Mouse (Mus musculus): ENCODE data around the gene Sin3a. TPM values are rescaled to one million over a fixed set of nuclear protein-coding genes. Genes with fewer than 3 reads are reported as not detected.
A peak's percentile ranks its signal among the peaks of the same experiment; 100 is the strongest.

Sin3a gene
- polyA plus RNA-seq, 1 experiment from 2014 or later, result 26.0 TPM

DNA sequence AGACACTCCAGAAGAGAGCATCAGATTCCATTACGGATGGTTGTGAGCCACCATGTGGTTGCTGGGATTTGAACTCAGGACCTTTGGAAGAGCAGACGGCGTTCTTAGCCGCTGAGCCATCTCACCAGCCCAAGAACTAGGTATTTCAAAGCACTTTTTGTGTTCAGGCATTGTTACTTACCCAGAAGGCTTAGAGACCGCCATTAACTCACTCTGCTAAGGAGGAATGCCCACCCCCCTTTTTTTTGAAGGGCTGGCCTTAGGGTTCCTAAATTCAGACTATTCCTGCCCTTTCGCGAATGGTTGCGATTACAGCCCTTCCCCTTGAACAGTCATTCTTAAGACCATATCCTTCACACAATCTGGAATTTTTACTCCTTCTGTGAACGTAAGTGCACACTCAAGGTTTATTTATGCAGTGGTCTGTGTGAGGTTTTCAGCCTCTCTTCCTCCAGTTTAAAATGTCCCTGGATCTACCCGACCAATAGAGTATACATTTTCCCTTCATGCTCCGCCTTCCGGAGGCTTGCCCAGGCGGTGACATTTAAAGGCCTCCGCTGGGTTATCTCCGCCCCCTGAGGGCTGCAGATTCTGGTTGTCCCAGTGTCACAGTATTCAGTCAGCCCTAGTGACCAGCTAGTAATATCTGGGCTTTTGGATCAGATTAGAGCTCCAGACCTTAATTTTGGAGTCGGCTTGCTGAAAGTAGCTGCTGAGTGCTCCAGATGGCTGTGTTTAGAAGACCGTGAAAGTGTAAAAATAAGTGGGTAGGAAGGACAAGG, 3.2 kb downstream of the Sin3a start:
- ATAC-seq (ENCODE audit: low FRiP score), result no peak
- WGBS, result 5% methylated on average over 17 of the region's 17 CpGs
- Histone ChIP-seq H3K4me3 (peak overlapping the region; percentile 92), H3K27ac (peak overlapping the region; percentile 97), H3K9me3 (no peaks in the 10 kb centered on the region), H3K4me1 (replicated peaks) (peaks cover 34% of the 10 kb centered on the region), H3K9ac (peak overlapping the region; percentile 74), H3K36me3 (no peaks in the 10 kb centered on the region), H3K4me2 (peak overlapping the region; percentile 94), H3K27me3 (no peaks in the 10 kb centered on the region)

DNA sequence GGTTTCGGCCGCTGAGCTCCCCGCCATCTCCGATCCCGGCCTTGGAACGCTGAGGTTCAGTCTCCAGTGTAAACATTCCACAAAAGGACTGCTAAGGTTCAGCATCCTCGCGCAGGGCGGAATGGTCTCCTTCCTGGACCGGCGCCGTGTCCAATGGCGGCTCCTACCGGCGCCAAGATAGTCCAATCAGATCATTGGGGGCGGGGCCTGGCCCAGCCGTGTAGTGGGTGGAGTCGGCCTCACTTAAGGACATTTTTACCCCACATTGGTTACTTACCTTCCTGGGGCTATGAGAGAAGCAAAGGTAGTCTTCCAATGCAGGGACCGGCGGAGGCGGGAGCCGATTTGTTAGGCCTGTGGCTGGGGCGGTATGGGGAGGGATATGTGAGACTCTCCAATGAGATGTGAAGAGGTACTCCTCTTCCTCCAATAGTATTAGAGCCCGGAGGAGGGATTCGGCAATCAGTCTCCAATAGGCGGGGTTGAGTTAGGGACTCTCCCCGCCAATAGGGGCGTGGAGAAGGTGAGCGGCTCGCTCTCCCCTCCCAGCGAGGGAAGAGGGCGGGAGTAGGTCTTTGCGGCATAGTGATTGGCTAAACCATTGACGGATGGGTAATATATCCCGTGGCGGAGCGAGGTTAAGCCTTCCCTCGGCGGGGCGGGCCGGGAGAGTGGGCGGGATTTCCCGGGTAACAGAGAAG, 4.0 kb downstream of the Sin3a start:
- H3K36me3 ChIP-seq, result no peaks in the 10 kb centered on the region
- ATAC-seq (ENCODE audit: low FRiP score), result peak; percentile 92
- no peaks in the 10 kb centered on the region for H3K9me3 ChIP-seq
- peak overlapping the region; percentile 99 for H3K27ac ChIP-seq
- peaks cover 33% of the 10 kb centered on the region for H3K4me1 ChIP-seq (replicated peaks)
- peak overlapping the region; percentile 92 for H3K4me3 ChIP-seq
- WGBS, result under 1% methylated on average over 43 of the region's 43 CpGs
- H3K4me2 ChIP-seq, result peak overlapping the region; percentile 94
- peak overlapping the region; percentile 91 for H3K9ac ChIP-seq
- H3K27me3 ChIP-seq, result no peaks in the 10 kb centered on the region

DNA sequence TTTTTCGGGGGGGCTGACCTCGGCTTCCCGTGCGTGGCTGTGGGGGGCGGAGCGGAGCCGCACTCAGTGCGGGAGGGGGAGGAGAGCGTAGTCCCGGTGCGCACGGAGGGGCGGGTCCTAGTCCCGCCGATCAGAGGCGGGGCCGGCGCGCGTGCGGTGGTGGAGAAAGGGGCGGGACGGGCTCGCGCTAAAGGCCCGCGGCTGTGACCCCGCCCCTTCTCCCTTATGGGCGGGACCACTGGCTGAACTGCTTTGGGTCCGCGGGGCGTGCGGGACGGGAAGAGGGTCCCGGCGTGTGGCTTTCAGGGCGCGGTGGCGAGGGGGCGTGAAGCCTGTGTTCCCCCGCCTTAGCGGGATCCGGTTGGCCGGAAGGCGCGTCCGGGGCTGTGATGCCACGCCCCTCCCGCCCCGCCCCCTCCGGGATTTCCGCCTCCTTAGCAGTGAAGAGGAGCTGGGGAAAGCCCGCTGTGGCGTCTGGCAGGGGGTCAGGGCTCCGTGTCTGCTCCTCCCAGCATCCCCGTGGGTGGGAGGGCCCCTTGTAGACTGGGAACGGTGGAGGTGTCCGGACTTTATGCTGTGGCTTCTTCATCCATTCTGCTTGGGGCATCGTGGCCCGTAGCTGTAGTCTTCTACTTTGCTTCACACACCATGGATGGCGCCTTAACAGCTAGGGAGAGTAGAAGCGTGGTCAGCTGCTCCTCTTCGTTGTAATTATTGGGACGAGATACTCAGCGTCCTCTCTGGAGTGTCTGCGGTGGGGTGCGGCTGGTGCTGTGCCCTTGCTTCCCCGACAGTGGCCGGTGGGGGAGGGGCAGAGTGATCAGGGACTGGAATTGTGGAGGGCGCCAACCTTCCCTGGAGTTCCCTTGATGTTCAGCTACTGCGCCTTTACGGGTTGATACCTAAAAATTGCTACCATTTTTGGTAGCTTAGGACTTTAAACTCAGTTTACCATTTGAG, 5.1 kb downstream of the Sin3a start:
- WGBS, result under 1% methylated on average over 64 of the region's 72 CpGs
- peak overlapping the region; percentile 99 for H3K27ac ChIP-seq
- no peaks in the 10 kb centered on the region for H3K36me3 ChIP-seq
- no peaks in the 10 kb centered on the region for H3K27me3 ChIP-seq
- peaks cover 26% of the 10 kb centered on the region for H3K4me1 ChIP-seq (replicated peaks)
- H3K4me2 ChIP-seq, result peak overlapping the region; percentile 84
- H3K9ac ChIP-seq, result peak overlapping the region; percentile 91
- peak; percentile 5 for ATAC-seq (ENCODE audit: low FRiP score)
- H3K4me3 ChIP-seq, result peak overlapping the region; percentile 92
- H3K9me3 ChIP-seq, result no peaks in the 10 kb centered on the region

DNA sequence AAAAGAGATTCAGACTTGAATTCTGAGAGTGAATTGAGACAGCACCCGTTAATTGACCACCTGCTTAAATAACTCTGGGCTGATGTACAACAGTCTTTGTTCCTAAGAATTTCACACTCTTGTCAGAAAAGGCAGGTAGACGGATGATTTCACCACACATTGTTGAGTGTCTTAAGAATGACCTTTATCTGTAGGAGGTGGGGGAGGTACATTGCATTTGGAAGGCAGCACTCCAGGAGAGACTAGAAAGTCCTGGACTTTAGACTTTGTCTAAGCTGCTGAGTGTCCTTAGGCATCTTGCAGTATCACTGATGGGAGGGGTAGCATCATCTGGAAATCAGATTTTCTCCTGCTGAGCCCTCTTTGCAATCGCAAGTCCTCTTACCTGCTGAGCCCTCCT, 10.4 kb downstream of the Sin3a start:
- Histone ChIP-seq H3K4me3 (no peak overlapping the region), H3K4me1 (replicated peaks) (peaks cover 8% of the 10 kb centered on the region), H3K27ac (no peak overlapping the region), H3K9ac (no peak overlapping the region), H3K36me3 (peaks cover 10% of the 10 kb centered on the region), H3K27me3 (no peaks in the 10 kb centered on the region), H3K4me2 (no peak overlapping the region), H3K9me3 (no peaks in the 10 kb centered on the region)
- ATAC-seq (ENCODE audit: low FRiP score), result no peak
- 83% methylated on average over 3 of the region's 3 CpGs for WGBS

DNA sequence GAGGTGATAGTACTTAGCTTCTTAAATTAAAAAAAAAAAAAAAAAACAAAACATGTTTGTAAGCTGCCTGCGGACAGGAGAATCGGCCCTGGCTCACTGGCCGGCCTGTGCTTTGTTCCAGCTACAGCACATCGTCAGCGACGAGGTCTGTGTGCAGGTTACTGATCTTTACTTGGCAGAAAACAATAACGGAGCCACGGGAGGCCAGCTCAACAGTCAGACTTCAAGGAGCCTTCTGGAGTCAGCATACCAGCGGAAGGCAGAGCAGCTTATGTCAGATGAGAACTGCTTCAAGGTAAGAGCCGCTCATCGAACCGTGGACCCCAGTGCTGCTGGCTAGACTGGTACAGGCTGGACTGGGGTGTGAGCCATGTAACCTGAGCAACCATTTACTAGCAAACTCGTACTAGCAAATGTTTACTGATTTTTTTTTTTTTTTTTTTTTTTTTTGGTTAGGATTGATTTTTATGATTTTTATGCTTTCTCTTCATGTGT, 45.5 kb downstream of the Sin3a start:
- no peaks in the 10 kb centered on the region for H3K4me1 ChIP-seq (replicated peaks)
- no peaks in the 10 kb centered on the region for H3K27me3 ChIP-seq
- no peak overlapping the region for H3K9ac ChIP-seq
- WGBS, result 91% methylated on average over 13 of the region's 13 CpGs
- no peak overlapping the region for H3K4me3 ChIP-seq
- H3K4me2 ChIP-seq, result no peak overlapping the region
- H3K36me3 ChIP-seq, result peaks cover 87% of the 10 kb centered on the region
- H3K9me3 ChIP-seq, result no peaks in the 10 kb centered on the region
- no peak overlapping the region for H3K27ac ChIP-seq
- ATAC-seq (ENCODE audit: low FRiP score), result no peak

DNA sequence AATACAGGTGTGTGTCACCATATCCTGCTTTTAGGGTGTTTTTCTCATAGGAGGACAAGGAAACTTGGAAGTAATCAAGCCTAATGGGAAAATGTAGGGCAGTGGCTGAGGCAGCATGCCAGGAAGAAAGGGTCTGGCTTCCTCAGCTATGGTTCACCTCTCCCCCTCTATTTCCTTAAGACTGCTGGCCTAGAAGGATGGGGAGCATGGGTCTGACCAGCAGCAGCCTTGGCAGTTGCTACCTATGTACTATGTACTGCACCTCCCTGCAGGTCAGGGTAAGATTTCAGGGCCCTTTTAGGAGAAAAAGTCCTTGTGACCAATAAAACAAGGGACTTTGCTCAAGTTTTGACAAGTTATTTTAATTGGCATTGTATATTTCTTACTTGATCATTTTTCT, 57.8 kb downstream of the Sin3a start:
- no peaks in the 10 kb centered on the region for H3K27me3 ChIP-seq
- peak overlapping the region; percentile 69 for H3K4me3 ChIP-seq
- H3K4me2 ChIP-seq, result peak overlapping the region; percentile 83
- peaks cover 42% of the 10 kb centered on the region for H3K36me3 ChIP-seq
- H3K4me1 ChIP-seq (replicated peaks), result peaks cover 17% of the 10 kb centered on the region
- ATAC-seq (ENCODE audit: low FRiP score), result no peak
- H3K9ac ChIP-seq, result peak overlapping the region; percentile 88; the same call in 1 of the 2 replicates
- no peak overlapping the region for H3K27ac ChIP-seq
- H3K9me3 ChIP-seq, result no peaks in the 10 kb centered on the region

DNA sequence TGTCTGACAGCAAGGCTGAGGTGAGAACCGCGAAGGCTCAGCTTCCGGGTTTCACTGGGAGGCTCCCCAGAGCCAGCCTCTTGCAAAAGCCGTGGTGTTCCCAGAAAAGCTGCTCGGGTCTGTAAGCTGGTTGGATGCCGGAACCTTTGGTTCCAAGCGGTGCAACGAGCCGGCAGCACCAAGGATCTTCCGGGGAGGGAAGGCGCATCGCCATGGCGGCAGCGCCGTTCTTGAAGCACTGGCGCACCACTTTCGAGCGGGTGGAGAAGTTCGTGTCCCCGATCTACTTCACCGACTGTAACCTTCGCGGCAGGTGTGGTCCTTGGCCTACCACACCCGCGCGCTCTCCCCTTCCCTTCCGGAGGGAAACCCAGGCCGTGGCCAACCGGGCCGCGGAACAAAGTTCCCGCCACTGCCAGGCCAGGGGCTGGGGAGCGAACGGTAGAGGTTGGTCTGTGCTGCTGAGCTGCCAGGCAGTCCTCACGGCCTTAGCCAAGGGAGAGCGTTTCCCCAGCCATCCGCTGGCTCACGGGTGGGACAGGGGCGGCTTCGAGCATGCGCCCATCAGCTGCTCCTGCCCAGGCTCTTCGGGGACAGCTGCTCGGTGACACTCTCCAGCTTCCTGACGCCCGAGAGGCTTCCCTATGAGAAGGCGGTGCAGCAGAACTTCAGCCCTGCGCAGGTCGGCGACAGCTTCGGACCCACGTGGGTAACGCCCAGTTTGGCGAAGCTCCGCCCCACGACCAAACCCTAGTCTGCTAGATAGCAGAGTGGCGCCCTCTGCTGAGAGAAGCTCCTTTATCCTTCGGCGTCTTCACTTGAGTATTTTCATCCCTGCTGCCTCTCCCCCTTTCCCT, 59.0 kb downstream of the Sin3a start, which contains the start of gene Man2c1:
Man2c1 (plus strand) TSS at position 114 of the 857 bp plus-strand sequence.
- peak within 1 kb of the TSS; percentile 88 for H3K9ac ChIP-seq
- H3K4me2 ChIP-seq, result peak within 1 kb of the TSS; percentile 83
- H3K4me1 ChIP-seq (replicated peaks), result peaks cover 17% of the 10 kb centered on the region
- WGBS, result under 1% methylated on average over 58 of the region's 58 CpGs
- peaks cover 40% of the 10 kb centered on the region for H3K36me3 ChIP-seq
- H3K27me3 ChIP-seq, result no peaks in the 10 kb centered on the region
- no peaks in the 10 kb centered on the region for H3K9me3 ChIP-seq
- ATAC-seq (ENCODE audit: low FRiP score), result peak; percentile 94
- peak within 1 kb of the TSS; percentile 94 for H3K27ac ChIP-seq
- peak within 1 kb of the TSS; percentile 69 for H3K4me3 ChIP-seq

DNA sequence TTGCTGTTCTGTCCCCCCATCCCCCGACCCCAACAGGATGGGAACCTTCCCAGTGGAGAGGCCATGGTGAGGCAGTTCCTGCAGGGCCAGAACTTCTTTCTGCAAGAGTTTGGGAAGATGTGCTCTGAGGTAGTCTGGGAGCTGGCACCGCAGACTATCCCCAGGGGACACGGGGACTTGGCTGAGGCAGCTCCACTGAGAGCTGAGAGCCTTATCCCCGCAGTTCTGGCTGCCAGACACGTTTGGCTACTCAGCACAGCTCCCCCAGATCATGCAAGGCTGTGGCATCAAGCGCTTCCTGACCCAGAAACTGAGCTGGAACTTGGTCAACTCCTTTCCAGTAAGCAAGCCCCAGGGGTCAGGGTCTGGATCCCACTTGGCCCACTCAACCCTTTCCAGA, 65.4 kb downstream of the Sin3a start:
- no peak overlapping the region for H3K4me2 ChIP-seq
- no peaks in the 10 kb centered on the region for H3K9me3 ChIP-seq
- H3K36me3 ChIP-seq, result peaks cover 78% of the 10 kb centered on the region

DNA sequence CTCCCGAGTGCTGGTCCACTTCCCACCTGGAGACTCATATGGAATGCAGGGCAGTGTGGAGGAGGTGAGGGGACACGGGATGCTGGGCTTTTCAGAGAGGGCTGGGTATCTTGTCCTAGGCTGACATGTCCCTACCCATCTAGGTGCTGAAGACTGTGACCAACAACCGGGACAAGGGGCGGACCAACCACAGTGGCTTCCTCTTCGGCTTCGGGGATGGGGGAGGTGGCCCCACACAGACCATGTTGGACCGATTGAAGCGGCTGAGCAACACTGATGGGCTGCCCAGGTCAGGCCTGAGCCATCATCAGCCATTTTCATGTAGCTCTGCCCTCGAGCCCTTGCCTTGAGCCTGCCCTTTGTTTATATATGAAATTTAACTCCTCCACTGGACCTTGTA, 65.9 kb downstream of the Sin3a start:
- H3K4me1 ChIP-seq (replicated peaks), result no peaks in the 10 kb centered on the region
- no peak overlapping the region for H3K27ac ChIP-seq
- no peak overlapping the region for H3K4me3 ChIP-seq
- WGBS, result 93% methylated on average over 9 of the region's 9 CpGs
- H3K4me2 ChIP-seq, result no peak overlapping the region
- H3K9ac ChIP-seq, result no peak overlapping the region
- H3K9me3 ChIP-seq, result no peaks in the 10 kb centered on the region
- ATAC-seq (ENCODE audit: low FRiP score), result no peak
- no peaks in the 10 kb centered on the region for H3K27me3 ChIP-seq
- H3K36me3 ChIP-seq, result peaks cover 83% of the 10 kb centered on the region

More for the DNA sequence above, 65.4 kb downstream of the Sin3a start:
- no peak overlapping the region for H3K27ac ChIP-seq
- WGBS, result 89% methylated on average over 6 of the region's 6 CpGs
- no peak overlapping the region for H3K9ac ChIP-seq
- H3K27me3 ChIP-seq, result no peaks in the 10 kb centered on the region
- no peak for ATAC-seq (ENCODE audit: low FRiP score)
- H3K4me3 ChIP-seq, result no peak overlapping the region
- H3K4me1 ChIP-seq (replicated peaks), result no peaks in the 10 kb centered on the region

DNA sequence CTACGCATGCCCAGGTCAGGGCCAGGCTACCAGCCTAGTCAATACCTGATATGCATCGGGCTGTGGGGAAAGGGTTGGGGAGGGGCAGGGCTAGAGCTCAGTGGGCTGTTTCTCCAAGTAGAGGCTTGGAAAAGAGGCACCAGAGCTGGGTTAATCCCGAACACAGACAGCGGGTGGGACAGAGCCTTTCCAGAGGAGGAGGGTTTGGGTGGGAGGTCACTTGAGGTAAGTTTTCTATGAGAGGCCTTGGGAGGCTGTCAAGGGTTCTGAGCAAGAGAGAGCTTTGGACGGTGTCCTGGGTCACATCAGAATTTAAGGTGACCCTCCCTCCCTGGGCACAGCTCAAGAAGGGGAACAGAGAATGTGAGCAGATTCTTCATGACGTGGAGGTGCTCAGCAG, 66.7 kb downstream of the Sin3a start:
- H3K27me3 ChIP-seq, result no peaks in the 10 kb centered on the region
- no peaks in the 10 kb centered on the region for H3K9me3 ChIP-seq
- H3K4me1 ChIP-seq (replicated peaks), result no peaks in the 10 kb centered on the region
- no peak overlapping the region for H3K4me2 ChIP-seq
- 95% methylated on average over 6 of the region's 6 CpGs for WGBS
- H3K9ac ChIP-seq, result no peak overlapping the region
- no peak overlapping the region for H3K27ac ChIP-seq
- H3K4me3 ChIP-seq, result no peak overlapping the region
- peaks cover 90% of the 10 kb centered on the region for H3K36me3 ChIP-seq
- ATAC-seq (ENCODE audit: low FRiP score), result no peak

DNA sequence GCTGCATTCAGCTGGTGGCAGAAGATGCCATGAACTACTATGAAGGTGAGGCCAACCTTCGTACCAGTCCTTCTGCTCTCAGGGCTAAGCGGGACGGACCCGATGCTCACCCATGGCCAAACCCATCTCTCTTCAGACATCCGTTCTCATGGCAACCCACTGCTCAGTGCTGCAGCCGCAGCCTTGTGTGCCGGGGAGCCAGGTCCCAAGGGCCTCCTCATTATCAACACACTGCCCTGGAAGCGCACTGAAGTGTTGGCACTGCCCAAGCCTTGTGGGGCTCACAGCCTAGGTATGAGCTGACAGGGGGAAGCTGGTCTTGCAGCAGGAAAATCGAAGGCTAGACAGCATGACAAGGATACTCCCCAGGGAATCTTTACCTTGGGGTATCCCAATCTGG, 67.3 kb downstream of the Sin3a start:
- Histone ChIP-seq H3K4me2 (no peak overlapping the region), H3K4me1 (replicated peaks) (no peaks in the 10 kb centered on the region), H3K27ac (no peak overlapping the region), H3K9me3 (no peaks in the 10 kb centered on the region), H3K4me3 (no peak overlapping the region), H3K27me3 (no peaks in the 10 kb centered on the region), H3K9ac (no peak overlapping the region), H3K36me3 (peaks cover 95% of the 10 kb centered on the region)
- WGBS, result 78% methylated on average over 9 of the region's 9 CpGs
- no peak for ATAC-seq (ENCODE audit: low FRiP score)
